Mouse (Mus musculus) mouse embryonic stem cell (cell line): ENCODE data around the gene Trrap.
"Not testable (repeated sequence)": the region's sequence is repeated elsewhere in the genome, so short reads cannot be mapped to it uniquely, and the experiment has no call there.

Experiments used
- in situ Hi-C, 2 experiments: fragments of 300-500 bp; cut with MboI; formaldehyde crosslinking; loops; 1 replicate in 1 of 2; 3 replicates in 1 of 2; pipeline ENCODE4 v1.14.3; 2019 to 2020; ENCODE audit warnings: low sequenced_read_pairs in 2 of 2, low pct_unique_long_range_greater_than_20kb in 1 of 2, mixed read lengths in 1 of 2; ENCODE audit not compliant: unreplicated experiment in 1 of 2

The Trrap gene

DNA sequence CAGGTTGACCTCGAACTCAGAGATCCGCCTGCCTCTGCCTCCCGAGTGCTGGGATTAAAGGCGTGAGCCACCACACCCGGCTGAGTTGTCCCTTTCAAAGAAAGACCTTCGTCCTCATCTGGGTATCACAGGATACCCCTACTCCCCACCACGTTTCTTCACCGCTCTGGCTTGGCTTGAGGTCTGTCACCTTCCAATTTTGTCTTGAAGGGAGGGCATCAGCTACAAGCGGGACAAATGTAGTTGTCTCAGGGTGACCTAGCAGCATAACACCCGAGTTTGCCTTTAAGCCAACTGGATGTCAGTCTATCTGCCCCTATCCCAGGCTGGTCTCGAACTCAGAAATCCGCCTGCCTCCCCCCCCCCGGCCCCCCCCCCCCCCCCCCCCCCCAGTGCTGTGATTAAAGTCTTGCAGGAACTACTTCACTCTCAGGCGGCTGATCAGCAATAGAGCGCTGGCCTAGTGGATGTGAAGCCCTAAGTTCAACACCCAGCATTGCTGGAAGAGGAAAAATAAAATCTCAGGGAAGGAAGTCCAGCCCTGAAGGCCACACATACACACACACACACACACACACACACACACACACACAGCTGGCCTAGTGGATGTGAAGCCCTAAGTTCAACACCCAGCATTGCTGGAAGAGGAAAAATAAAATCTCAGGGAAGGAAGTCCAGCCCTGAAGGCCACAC lies at the start of gene Trrap:
Trrap (plus strand) TSS at position 627 of the 693 bp plus-strand sequence.
- in situ Hi-C loops, result not testable (repeated sequence)

GRCm38 (mm10) chr5:144719781-144720180 lies 47.8 kb upstream of the Trrap start:
- in situ Hi-C loops, result no loop called here

DNA sequence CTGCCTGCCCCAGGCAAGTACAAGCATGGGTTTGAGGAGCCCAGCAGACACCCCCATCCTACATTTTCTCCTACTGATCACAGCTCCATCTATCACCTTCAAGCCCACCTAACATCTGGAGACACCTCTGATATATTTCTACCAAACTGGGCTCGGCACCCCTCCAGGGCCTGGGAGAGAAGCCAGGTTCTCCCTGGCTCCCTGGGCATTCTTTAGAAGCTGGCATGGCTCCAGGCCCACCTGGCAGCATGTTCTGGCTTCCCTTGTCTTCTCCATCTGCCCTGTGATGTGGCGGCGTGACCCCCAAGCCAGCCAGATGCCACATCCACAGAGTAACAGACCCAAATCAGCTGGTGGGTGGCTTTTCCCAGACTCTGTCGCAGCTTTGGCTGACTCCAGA lies 47.3 kb upstream of the Trrap start:
- in situ Hi-C loops, result no loop called here

DNA sequence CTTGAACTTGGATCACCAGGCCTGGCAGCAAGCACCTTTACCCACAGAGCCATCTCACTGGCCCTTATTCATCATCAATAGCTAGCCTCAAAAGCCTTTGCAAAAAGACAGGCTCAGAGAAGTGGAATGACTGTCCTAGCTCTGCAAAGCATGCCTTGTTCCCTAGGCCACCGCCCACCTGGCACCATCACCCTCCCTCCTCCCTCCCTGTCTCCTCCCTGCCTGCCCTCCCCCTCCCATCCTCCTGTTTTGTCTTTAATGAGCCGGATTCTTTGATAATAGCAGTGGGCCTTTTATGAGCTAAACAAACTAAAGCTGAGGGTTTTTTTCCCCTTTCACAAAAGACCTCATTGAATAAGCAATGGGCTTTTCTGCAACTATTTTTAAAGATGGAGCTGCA lies 42.6 kb upstream of the Trrap start:
- in situ Hi-C loops, result loop anchor here in 1 of 2 experiments (25.0 kb wide), 1 partner anchor 488 kb away; the partner anchor contains the start of gene Bri3

- in situ Hi-C loops, result loop anchor here in 1 of 2 experiments (25.0 kb wide), 1 partner anchor 488 kb away; the partner anchor contains the start of gene Bri3
Measured at GRCm38 (mm10) chr5:144725554-144725953, 42.0 kb upstream of the Trrap start.

- in situ Hi-C loops, result loop anchor here in 1 of 2 experiments (25.0 kb wide), 1 partner anchor 490 kb away; the partner anchor contains the start of gene Bri3
Measured at GRCm38 (mm10) chr5:144727119-144727518, 40.4 kb upstream of the Trrap start.

DNA sequence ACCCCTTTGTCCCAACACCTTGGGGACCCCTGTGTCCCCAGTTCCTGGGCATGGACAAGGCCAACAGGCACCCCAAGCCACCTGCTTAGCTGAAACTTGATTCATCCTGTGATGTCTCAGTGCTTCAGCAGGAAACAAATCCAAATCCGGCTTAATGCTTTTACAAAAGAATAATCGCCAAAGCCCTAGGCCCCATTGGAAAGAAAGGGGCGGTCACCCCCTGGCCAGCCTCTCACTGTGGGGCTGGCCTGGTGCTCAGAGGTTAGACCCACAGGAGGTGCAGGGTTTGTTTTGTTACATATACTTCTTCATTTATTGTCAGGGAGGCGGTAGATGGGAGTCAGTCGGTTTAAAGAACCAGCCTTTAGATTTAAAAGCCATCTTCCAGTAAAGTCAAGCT lies 39.3 kb upstream of the Trrap start:
- in situ Hi-C loops, result loop anchor here in 1 of 2 experiments (25.0 kb wide), 1 partner anchor 491 kb away; the partner anchor contains the start of gene Bri3

DNA sequence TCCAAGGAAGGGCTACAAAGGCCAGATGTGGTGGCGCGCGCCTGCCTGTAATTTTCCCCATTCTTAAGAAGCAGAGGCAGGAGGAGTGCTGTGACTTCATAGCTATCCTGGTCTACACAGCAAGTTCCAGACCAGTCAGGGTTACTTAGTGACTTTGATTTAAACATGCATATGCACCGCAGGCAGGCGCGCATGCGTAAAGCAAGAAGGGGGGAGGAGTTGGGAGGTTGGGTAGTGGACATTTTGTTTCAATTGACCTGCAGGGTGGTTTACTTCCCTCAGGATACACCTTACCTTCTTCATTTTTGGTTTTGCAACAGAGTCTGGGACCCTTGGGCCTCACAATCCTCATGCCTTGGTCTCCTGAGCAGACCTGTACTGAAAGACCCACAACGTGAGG lies 38.3 kb upstream of the Trrap start:
- in situ Hi-C loops, result loop anchor here in 1 of 2 experiments (25.0 kb wide), 1 partner anchor 492 kb away; the partner anchor contains the start of gene Bri3

GRCm38 (mm10) chr5:144733953-144734352 lies 33.6 kb upstream of the Trrap start:
- in situ Hi-C loops, result loop anchor here (5.0 to 25.0 kb wide), 3 partner anchors 209 to 497 kb away; partner anchors contain the start of gene Bri3 (in 1 of the 2)

GRCm38 (mm10) chr5:144734949-144735348 lies 32.6 kb upstream of the Trrap start:
- in situ Hi-C loops, result loop anchor here (5.0 to 25.0 kb wide), 3 partner anchors 210 to 498 kb away; partner anchors contain the start of gene Bri3 (in 1 of the 2)

DNA sequence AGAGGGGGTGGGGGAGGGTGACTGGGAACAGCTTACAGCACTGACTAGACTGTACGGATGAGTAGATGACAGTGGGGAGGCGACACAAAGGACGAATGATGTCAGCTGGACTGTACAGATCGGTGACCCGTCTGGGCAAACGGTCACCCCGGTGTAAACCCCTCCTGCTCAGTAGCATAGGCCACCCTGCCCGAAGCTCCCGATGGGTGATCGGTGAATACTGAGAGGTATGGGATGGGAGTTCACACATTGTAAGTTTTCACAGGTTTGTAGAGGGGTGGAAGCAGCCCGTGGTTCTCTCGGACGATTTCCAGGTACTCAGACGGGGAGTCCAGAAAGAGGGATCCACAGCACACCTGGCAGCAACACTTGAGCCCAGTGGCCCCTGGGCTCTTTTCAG lies 30.4 kb upstream of the Trrap start:
- in situ Hi-C loops, result loop anchor here (5.0 to 25.0 kb wide), 3 partner anchors 212 to 500 kb away; partner anchors contain the start of gene Bri3 (in 1 of the 2)

DNA sequence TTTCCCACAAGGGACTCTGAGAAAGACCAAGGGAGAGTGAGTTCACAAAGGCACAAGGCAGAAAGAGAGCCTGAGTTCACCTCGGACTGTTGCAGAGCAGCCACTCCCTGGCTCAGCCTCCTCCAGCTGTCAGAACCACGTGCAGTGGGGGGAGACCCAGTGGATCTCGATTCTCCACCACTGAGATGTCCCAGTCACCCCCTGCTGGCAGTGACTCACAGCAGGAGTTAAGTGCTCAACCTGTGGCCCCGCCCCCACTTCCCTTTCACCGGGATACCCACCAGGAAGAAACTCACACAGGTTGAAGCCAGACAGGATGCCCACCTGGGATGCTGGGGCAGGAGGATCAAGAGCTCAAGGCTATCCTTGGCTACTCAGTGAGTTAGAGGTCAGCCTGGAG lies 15.1 kb upstream of the Trrap start:
- in situ Hi-C loops, result no loop called here

DNA sequence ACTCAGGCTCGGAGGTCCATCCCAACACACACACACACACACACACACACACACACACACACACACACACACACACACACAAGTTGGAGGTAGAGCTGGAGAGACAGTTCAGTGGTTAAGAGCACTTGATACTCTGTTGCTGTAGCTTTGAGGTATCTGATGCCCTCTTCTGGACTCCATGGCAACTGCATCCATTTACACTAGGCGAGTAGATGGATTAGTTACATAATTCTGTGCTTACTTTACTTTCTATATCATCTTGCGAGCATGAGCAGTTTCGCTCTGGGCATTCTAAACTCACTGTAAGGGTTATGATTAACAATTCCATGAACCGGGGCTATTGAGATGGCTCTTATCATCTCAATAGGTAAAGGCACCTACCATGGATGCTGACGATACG lies 14.5 kb upstream of the Trrap start:
- in situ Hi-C loops, result no loop called here

GRCm38 (mm10) chr5:144755191-144755590 lies 12.3 kb upstream of the Trrap start:
- in situ Hi-C loops, result no loop called here

DNA sequence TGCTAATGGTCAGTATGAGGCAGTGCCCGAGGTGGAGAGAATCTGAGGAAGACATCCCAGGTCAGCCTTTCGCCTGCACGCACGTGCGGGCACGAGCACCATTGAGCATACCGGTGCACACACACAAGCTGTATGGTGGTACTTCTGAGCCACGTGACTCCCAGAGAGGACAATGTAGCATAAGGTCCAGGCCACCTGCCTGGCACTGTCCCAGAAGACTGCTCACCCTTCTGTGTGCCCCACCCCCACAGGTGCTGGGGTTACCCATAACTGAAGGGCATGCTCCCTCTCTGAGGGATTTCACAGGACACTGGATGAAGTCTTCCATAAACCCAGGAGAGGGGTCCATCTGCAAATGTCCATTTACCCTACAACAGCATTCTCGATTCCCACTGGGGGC lies 10.1 kb upstream of the Trrap start:
- in situ Hi-C loops, result no loop called here

DNA sequence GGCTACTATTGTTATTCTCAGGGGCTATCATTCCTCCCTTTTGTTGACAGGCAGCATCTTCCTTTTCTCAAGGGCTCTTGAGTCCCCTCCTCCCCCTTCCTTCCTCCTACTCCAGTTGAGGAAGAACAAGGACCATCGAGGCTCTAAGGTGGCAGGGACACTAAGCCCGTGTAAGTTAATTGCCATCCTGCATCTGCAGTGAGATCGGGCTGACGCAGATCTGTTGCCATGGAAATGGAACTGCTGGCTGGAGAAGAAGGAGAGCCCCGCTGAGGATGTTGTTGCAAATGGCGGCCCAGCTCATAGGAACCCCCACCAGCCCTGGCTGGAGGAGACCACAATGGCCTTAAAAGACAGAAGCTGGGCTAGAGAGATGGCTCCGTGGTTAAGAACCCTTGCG lies 9.1 kb upstream of the Trrap start:
- in situ Hi-C loops, result no loop called here

DNA sequence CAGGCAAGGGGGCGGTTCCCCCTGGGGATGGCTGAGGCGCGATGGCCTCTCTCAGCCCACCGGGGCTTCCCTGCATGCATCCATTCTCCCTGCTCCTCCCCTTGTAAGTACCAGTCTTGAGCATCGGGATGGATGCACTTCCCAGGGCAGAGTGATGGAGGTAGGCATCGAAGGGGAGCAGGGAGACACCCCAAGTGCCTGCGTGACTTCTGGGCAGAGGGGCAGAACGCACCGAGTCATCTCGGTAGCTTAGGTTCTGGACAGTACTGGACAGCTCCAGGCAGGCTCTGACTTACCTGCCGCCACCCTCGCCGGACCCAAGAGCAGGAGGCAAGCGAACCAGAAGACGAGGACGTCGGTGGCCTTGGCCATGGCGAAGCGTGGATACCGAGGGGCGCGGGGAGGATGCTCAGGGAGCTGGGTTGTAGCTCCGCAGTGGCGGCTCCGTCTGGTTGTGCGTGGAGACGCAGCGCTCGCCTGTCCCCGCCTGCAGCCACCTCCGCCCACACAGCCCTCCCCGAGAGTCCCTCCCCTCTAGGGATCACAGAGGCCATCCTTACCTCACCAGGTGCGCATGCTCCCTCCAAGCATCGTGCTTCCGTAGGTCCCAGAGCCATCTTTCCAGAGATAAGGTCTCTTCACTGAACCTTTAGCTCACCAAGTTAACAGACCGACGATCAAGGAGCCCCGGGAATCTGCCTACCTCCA lies 6.2 kb upstream of the Trrap start, which contains the start of gene Tmem130:
Tmem130 (minus strand) TSS at position 658 of the 708 bp plus-strand sequence.
- in situ Hi-C loops, result no loop called here

DNA sequence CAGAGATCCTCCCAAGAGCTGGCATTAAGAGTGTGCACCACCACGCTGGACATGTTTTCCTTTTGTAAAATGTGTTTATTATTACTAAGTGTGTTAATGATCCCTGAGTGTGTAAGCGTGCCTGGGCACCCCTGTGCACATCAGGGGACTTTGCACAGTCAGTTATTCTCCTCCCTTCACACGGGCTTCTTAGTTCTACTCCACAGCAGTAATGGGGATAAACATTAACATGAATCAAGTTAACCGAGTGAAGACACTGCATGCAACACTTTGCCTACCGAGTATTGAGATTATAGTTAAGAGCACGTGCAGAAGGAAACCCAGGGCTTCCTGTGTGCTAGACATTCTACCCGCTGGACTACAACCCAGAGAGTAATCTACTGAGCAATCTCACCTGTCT lies 1.5 kb upstream of the Trrap start:
- in situ Hi-C loops, result no loop called here

- in situ Hi-C loops, result no loop called here
Measured at GRCm38 (mm10) chr5:144766646-144767045, 886 bp upstream of the Trrap start.
